ENCODE assay signal across 19 mouse cellular contexts in genomic region chrX:164323391-164323913, GRCm38 (mm10). TPM values are rescaled to one million over a fixed set of nuclear protein-coding genes. Genes with fewer than 3 reads are reported as not detected.
DNase-seq lines count a peak whose midpoint lies in the region; ATAC-seq and TF ChIP-seq lines count a peak whose summit lies in the region.
"Had no signal": no experiment of that assay in that cellular context is flagged by ENCODE, and none has a peak within 500 bp of the region (broad histone marks: within the 10 kb centered on the region; RNA-seq: fewer than 3 reads in every experiment).

No protein-coding gene starts in this region.

- H3K9me3 ChIP-seq in lung, embryonic 14.5 days (ENCODE audit: low read depth, low read length): no peaks in the 10 kb centered on the region
- H3K9me3 ChIP-seq: embryonic facial prominence, embryonic 15.5 days; heart, embryonic 15.5 days; hindbrain, embryonic 10.5 days; intestine, embryonic 15.5 days; liver, embryonic 15.5 days had no signal

- no peaks in the 10 kb centered on the region for H3K4me1 ChIP-seq in lung, embryonic 14.5 days (ENCODE audit: insufficient read depth)
- H3K4me1 ChIP-seq: embryonic facial prominence, embryonic 15.5 days; heart, embryonic 15.5 days; hindbrain, embryonic 10.5 days; intestine, embryonic 15.5 days; liver, embryonic 15.5 days had no signal

- H3K27ac ChIP-seq in lung, embryonic 14.5 days (ENCODE audit: low read depth): peak overlapping the region; percentile 9; the same call in 1 of the 2 replicates
- H3K27ac ChIP-seq: embryonic facial prominence, embryonic 15.5 days; heart, embryonic 15.5 days; hindbrain, embryonic 10.5 days; intestine, embryonic 15.5 days; liver, embryonic 15.5 days; macrophage had no signal

- DNase-seq in lung, embryonic 14.5 days: peak; percentile 76
- no peak for DNase-seq in lung, postnatal 36 days
- peak; percentile 40 for DNase-seq in embryo, embryonic 10.5 days (ENCODE audit: low spot score)
- peak; percentile 68 for DNase-seq in hindlimb bud, embryonic 11.5 days (ENCODE audit: extremely low spot score, low read depth, low spot score)
- peak; percentile 10 for DNase-seq in naive thymus-derived CD4-positive, alpha-beta T cell, adult 2 months (ENCODE audit: low read depth)
- no peak for DNase-seq in gastrocnemius, adult 8-10 months (ENCODE audit: low spot score in 2 of 2)
- no peak for DNase-seq in thymus, postnatal 14 days
- DNase-seq: adrenal gland, postnatal 36 days; cerebellum, adult 9-11 months; gastrocnemius, postnatal 10 days; heart, adult 18-20 months; midbrain, embryonic 14.5 days; thymus, adult 18-20 months had no signal

- H3K9ac ChIP-seq in lung, embryonic 14.5 days: no peak overlapping the region
- H3K9ac ChIP-seq: embryonic facial prominence, embryonic 15.5 days; heart, embryonic 15.5 days; intestine, embryonic 15.5 days; liver, embryonic 15.5 days had no signal

- 44% methylated on average over 4 of the region's 4 CpGs for WGBS in lung, embryonic 14.5 days

- no peaks in the 10 kb centered on the region for H3K27me3 ChIP-seq in lung, embryonic 14.5 days (ENCODE audit: insufficient read depth, low read length)
- H3K27me3 ChIP-seq: embryonic facial prominence, embryonic 15.5 days; heart, embryonic 15.5 days; intestine, embryonic 15.5 days; liver, embryonic 15.5 days had no signal

- no peak for TF ChIP-seq CTCF in lung, embryonic 14.5 days (IDR thresholded peaks at IDR 0.05; ENCODE audit: low read depth)

- peak; percentile 68; the same call in 1 of the 2 replicates for ATAC-seq in lung, embryonic 14.5 days (ENCODE audit: insufficient read depth)
- ATAC-seq: intestine, embryonic 15.5 days had no signal

- no peak overlapping the region for H3K4me3 ChIP-seq in lung, embryonic 14.5 days (ENCODE audit: low read depth, low read length)
- H3K4me3 ChIP-seq: embryonic facial prominence, embryonic 15.5 days; heart, embryonic 15.5 days; hindbrain, embryonic 10.5 days; intestine, embryonic 15.5 days; liver, embryonic 15.5 days had no signal

- H3K4me2 ChIP-seq in lung, embryonic 14.5 days: no peak overlapping the region
- H3K4me2 ChIP-seq: embryonic facial prominence, embryonic 15.5 days; heart, embryonic 15.5 days; intestine, embryonic 15.5 days; liver, embryonic 15.5 days had no signal

- no peaks in the 10 kb centered on the region for H3K36me3 ChIP-seq in lung, embryonic 14.5 days (ENCODE audit: insufficient read depth)
- H3K36me3 ChIP-seq: embryonic facial prominence, embryonic 15.5 days; heart, embryonic 15.5 days; hindbrain, embryonic 10.5 days; intestine, embryonic 15.5 days; liver, embryonic 15.5 days had no signal

RNA-seq across cellular contexts. Expression of gene Vegfd, which starts 49.7 kb away (rescaled TPM):
- 40.1 and 45.0 TPM in 2 replicates for polyA plus RNA-seq in lung, embryonic 14.5 days (2014; fragmentation: Nextera tagmentation; extraction: Ambion mirVana)
- 1 to 10 TPM; 2.5 to 3.5 (median 2.8) TPM for total RNA-seq in gastrocnemius, adult 8-10 months (2022)
- polyA plus RNA-seq: macrophage had no signal

RNA-seq across cellular contexts. Expression of gene Pir, which starts 54.3 kb away (rescaled TPM):
- polyA plus RNA-seq in lung, embryonic 14.5 days (2014; fragmentation: Nextera tagmentation; extraction: Ambion mirVana): 15.1 and 15.9 TPM in 2 replicates
- total RNA-seq in gastrocnemius, adult 8-10 months (2022): 1 to 10 TPM; 4.9 to 5.9 (median 5.2) TPM

Comparison
In these comparisons a context has a peak if more than half of its experiments do, and no peak if none do; other contexts are left out.
1. DNase-seq: peak in lung, embryonic 14.5 days (single experiment), embryo, embryonic 10.5 days (single experiment), hindlimb bud, embryonic 11.5 days (single experiment) and naive thymus-derived CD4-positive, alpha-beta T cell, adult 2 months (single experiment); none in lung, postnatal 36 days (single experiment), gastrocnemius, adult 8-10 months (0 of 2) and thymus, postnatal 14 days (single experiment).